Mouse (Mus musculus) forebrain, embryonic 14.5 days (tissue): ENCODE results near the gene Tomm70a. TPM values are rescaled to one million over a fixed set of nuclear protein-coding genes. Genes with fewer than 3 reads are reported as not detected.

Experiments
- ATAC-seq: fragments of 200-750 bp; cut with Nextera tagmentation; 2 replicates; pipeline ENCODE4 v1.8.0; 2017; ENCODE audit warnings: mild to moderate bottlenecking, moderate library complexity
- DNase-seq: peaks from one replicate; pipeline ENCODE4 v3.0.0-alpha.2; 2015; ENCODE audit warnings: low spot score
- H3K27ac ChIP-seq: fragments of 300-500 bp; sonication (generic); 2 replicates; pipeline ENCODE4 v1.5.1; 2014; ENCODE audit warnings: low read depth, mild to moderate bottlenecking, control low read depth, low read length, moderate library complexity
- H3K27me3 ChIP-seq: fragments of 300-500 bp; sonication (generic); replicated peaks from 2 replicates; pipeline ENCODE4 v1.6.1; 2014; ENCODE audit warnings: low read length, control low read depth, mixed read lengths; ENCODE audit not compliant: control insufficient read depth, insufficient read depth
- H3K36me3 ChIP-seq: fragments of 300-500 bp; sonication (generic); 2 replicates; pipeline ENCODE4 v1.6.1; 2014; ENCODE audit warnings: low read length, control low read depth; ENCODE audit not compliant: control insufficient read depth, insufficient read depth
- H3K4me1 ChIP-seq: fragments of 300-500 bp; sonication (generic); 2 replicates; pipeline ENCODE4 v1.6.1; 2014; ENCODE audit warnings: antibody characterized with exemption, low read length, control low read depth; ENCODE audit not compliant: control insufficient read depth, insufficient read depth
- H3K4me2 ChIP-seq: fragments of 300-500 bp; sonication (generic); 2 replicates; pipeline ENCODE4 v1.6.1; 2014; ENCODE audit warnings: mild to moderate bottlenecking, control low read depth, low read length
- H3K4me3 ChIP-seq: fragments of 300-500 bp; sonication (generic); 2 replicates; pipeline ENCODE4 v1.5.1; 2014; ENCODE audit warnings: low read depth, low read length, control low read depth
- H3K9ac ChIP-seq: fragments of 300-500 bp; sonication (generic); 2 replicates; pipeline ENCODE4 v1.6.1; 2014; ENCODE audit warnings: mild to moderate bottlenecking, low read length, control low read depth, moderate library complexity
- H3K9me3 ChIP-seq: fragments of 300-500 bp; sonication (generic); replicated peaks from 2 replicates; pipeline ENCODE4 v1.6.1; 2016; ENCODE audit warnings: low read length, control low read depth, mixed read lengths; ENCODE audit not compliant: control insufficient read depth
- WGBS: fragments of 180-500 bp; shearing (Covaris S2); extraction: QIAGEN DNeasy Blood & Tissue Kit; methylation state at CpG from one replicate; pipeline ENCODE4 v1.1.7; 2014; 5-methylcytosine and 5-hydroxymethylcytosine counted together
- polyA plus RNA-seq: library from polyadenylated mRNA; unstranded; fragments of >200 nt; fragmentation: Nextera tagmentation; extraction: Ambion mirVana; gene quantifications from 2 replicates; pipeline ENCODE4 v1.2.1, GENCODE M21; 2014

Tomm70a gene
- polyA plus RNA-seq, 1 experiment from 2014 or later = 58.3 TPM

DNA sequence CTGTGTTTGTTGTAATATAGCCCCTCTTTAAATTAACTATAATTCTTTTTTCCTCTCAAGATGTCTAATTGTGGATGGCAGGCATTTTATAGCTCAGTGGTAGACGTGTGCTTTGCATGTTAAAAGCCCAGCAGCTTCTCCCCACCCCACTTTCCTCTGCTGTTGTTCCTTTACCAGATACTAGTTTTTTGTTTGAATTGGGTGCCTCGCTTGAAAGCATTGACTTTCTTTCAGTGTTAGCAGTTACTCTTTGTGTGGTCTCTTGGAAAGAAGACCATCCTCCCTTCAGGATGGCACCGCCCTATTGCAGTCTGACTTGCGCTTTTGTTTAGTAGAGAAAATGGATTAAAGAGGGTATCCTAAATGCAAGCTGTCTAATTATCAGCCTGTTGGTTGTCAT, 10.0 kb downstream of the Tomm70a start:
- DNase-seq = no peak
- Histone ChIP-seq H3K4me2 (no peak overlapping the region), H3K27ac (no peak overlapping the region), H3K9ac (no peak overlapping the region), H3K27me3 (no peaks in the 10 kb centered on the region), H3K4me1 (peaks cover 3% of the 10 kb centered on the region; the same call in 1 of the 2 replicates), H3K9me3 (no peaks in the 10 kb centered on the region), H3K36me3 (peaks cover 21% of the 10 kb centered on the region), H3K4me3 (no peak overlapping the region)
- WGBS = 57% methylated on average over 4 of the region's 4 CpGs
- ATAC-seq = no peak

DNA sequence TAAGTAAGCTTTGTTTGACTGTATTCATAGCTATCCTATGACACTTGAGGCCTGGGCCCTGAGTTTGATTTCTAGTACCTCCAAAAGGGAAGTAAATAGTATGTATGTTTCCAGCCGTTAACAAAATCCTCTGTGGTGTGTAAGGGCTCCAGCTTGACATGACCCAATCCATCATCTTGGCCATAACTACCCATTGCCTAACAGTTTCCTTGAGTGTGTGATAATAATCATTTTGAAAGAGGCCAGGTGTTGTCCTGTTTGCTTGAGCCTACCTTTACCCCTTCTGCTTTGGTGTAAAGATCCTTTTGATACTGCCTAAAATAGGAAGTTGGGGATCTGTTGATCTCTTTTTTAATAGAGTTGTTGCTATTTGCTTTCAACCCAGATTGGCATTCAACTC, 10.8 kb downstream of the Tomm70a start:
- no peak overlapping the region for H3K4me2 ChIP-seq
- H3K4me1 ChIP-seq = peaks cover 3% of the 10 kb centered on the region; the same call in 1 of the 2 replicates
- DNase-seq (no peak), ATAC-seq (no peak)
- H3K27me3 ChIP-seq = no peaks in the 10 kb centered on the region
- peaks cover 29% of the 10 kb centered on the region for H3K36me3 ChIP-seq
- 83% methylated on average over 1 of the region's 1 CpGs for WGBS
- no peak overlapping the region for H3K27ac ChIP-seq
- no peak overlapping the region for H3K4me3 ChIP-seq
- H3K9me3 ChIP-seq = no peaks in the 10 kb centered on the region
- no peak overlapping the region for H3K9ac ChIP-seq

DNA sequence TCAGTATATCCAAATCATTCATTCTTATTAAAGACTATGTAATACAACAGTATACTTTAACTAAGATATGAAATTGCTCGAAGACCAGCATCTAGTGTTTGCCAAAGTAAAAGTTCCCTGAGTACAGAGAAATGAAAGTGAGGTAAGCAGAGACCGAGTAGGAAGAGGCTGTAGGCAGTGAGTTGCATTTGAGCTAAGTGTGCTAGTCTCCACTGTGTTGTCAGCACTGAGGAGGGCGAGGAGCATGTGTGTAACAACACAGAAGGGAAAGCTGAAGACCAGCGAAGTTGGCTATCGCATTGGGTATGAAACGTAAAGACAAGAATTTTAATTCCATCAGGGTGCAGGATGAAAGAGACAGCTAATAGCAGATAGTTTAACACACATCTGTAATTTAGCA, 12.1 kb downstream of the Tomm70a start:
- H3K27ac ChIP-seq = no peak overlapping the region
- H3K9ac ChIP-seq = no peak overlapping the region
- no peak overlapping the region for H3K4me2 ChIP-seq
- no peaks in the 10 kb centered on the region for H3K9me3 ChIP-seq
- no peak overlapping the region for H3K4me3 ChIP-seq
- DNase-seq (no peak), ATAC-seq (no peak)
- H3K4me1 ChIP-seq = peaks cover 3% of the 10 kb centered on the region; the same call in 1 of the 2 replicates
- no peaks in the 10 kb centered on the region for H3K27me3 ChIP-seq
- 96% methylated on average over 6 of the region's 6 CpGs for WGBS
- H3K36me3 ChIP-seq = peaks cover 35% of the 10 kb centered on the region

DNA sequence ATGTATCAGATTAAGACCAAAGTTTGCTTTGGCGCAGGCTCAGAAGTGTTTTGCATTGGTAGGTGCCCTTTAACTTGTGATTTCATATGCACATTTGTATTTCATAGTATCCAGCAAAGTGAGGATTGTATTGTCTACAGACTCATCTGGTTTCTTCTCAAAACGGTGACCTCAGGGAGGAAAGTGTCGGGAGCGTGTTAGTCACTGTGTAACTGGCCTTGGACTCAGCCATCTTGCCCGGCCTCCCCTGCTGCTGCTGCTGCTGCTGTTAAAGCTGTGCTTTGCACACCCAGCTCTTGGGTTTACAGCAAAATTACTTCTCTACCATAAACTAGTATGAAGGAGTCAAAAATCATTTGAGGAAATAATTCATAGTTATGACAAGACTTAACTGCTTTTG, 23.2 kb downstream of the Tomm70a start:
- no peak overlapping the region for H3K4me2 ChIP-seq
- H3K9ac ChIP-seq = no peak overlapping the region
- no peaks in the 10 kb centered on the region for H3K27me3 ChIP-seq
- ATAC-seq = no peak
- no peaks in the 10 kb centered on the region for H3K9me3 ChIP-seq
- no peak overlapping the region for H3K27ac ChIP-seq
- WGBS = 95% methylated on average over 5 of the region's 5 CpGs
- no peak for DNase-seq
- no peak overlapping the region for H3K4me3 ChIP-seq
- peaks cover 58% of the 10 kb centered on the region for H3K36me3 ChIP-seq
- no peaks in the 10 kb centered on the region for H3K4me1 ChIP-seq

DNA sequence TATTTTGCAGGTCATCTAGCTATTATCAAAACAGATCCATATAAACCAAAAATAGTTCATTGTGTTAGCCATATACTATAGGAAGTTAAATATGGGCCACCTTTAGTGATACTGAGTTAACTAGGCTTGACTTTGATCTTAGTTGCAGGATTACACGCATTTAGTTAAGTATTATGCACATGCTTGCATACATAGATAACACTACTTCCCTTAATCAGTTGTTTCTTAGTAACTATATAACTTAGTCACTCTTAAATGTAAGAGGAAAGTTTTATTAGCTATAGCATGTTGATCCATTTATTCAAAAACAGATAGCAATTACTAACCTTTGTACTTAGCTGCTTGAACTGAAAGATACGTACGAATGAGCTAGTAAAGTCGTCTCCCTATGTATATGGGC, 29.9 kb downstream of the Tomm70a start:
- peaks cover 72% of the 10 kb centered on the region for H3K36me3 ChIP-seq
- H3K4me2 ChIP-seq = no peak overlapping the region
- H3K9me3 ChIP-seq = no peaks in the 10 kb centered on the region
- H3K9ac ChIP-seq = no peak overlapping the region
- no peak overlapping the region for H3K27ac ChIP-seq
- WGBS = 94% methylated on average over 4 of the region's 4 CpGs
- ATAC-seq (no peak), DNase-seq (no peak)
- no peak overlapping the region for H3K4me3 ChIP-seq
- no peaks in the 10 kb centered on the region for H3K4me1 ChIP-seq
- no peaks in the 10 kb centered on the region for H3K27me3 ChIP-seq

DNA sequence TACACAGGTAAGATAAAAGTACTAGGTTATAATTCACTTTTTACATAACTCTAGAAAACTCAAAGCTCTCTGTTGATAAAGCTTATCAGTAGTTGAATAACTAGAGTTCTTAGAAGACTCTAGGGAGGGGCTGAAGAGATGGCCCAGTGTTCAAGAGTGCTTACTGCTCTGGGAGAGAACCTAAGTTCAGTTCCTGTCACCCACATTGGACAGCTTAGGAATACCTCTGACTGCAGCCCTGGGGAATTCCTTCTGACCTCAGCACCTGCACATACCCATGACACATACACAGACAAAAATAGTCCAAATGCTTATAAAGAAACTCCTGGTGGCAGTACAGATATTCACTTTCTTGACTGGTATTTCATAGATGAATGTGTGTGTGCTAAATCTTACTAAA, 34.4 kb downstream of the Tomm70a start:
- no peak overlapping the region for H3K27ac ChIP-seq
- no peaks in the 10 kb centered on the region for H3K9me3 ChIP-seq
- no peaks in the 10 kb centered on the region for H3K27me3 ChIP-seq
- no peak overlapping the region for H3K4me2 ChIP-seq
- DNase-seq (no peak), ATAC-seq (no peak)
- no peaks in the 10 kb centered on the region for H3K4me1 ChIP-seq
- H3K4me3 ChIP-seq = no peak overlapping the region
- no peak overlapping the region for H3K9ac ChIP-seq
- H3K36me3 ChIP-seq = peaks cover 81% of the 10 kb centered on the region

DNA sequence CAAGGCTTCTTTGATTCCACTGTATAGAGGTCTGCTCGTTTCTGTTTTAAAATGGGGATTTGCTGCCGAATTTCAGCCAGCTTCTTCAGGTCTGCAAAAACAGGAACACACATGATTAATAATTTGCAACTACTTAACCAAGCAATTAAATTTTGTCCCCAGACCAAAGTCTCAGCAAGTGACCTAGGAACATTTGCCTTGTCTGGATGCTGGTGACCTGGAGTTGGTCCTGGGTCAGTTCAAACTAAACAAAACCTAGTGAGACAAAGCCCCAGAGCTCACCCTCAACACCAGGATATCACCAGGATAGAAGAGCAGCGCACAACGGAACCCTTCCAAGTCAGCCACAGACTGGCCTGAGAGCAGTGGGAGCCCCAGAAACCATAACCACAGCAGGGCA, 35.6 kb downstream of the Tomm70a start:
- H3K27me3 ChIP-seq = no peaks in the 10 kb centered on the region
- no peak overlapping the region for H3K4me3 ChIP-seq
- H3K27ac ChIP-seq = no peak overlapping the region
- H3K4me2 ChIP-seq = no peak overlapping the region
- whole genome bisulfite sequencing = 90% methylated on average over 4 of the region's 4 CpGs
- ATAC-seq = no peak
- peaks cover 80% of the 10 kb centered on the region for H3K36me3 ChIP-seq
- DNase-seq = no peak
- no peaks in the 10 kb centered on the region for H3K9me3 ChIP-seq
- H3K9ac ChIP-seq = no peak overlapping the region
- H3K4me1 ChIP-seq = no peaks in the 10 kb centered on the region

DNA sequence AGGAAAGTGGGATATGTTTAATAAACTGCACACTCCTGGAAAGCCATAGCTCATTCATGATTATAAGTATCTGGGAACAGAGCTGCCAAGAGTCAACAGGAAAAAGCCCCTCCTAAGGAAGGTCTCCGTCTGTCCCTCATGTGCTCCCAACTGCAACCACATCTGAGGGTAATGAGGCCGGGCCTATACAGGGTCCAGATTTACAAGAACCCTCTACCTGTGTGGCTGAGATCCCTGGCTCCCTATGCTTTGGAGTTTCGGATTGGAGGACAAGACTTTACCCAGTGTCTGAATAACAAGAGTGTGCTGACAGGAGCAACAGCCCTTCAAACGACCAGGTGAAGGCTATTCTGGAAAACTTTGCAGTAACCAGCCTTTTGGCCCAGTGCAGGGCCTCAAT, 36.2 kb downstream of the Tomm70a start:
- no peak overlapping the region for H3K4me2 ChIP-seq
- H3K27me3 ChIP-seq = no peaks in the 10 kb centered on the region
- DNase-seq (no peak), ATAC-seq (no peak; the same call in 1 of the 2 replicates)
- H3K9me3 ChIP-seq = no peaks in the 10 kb centered on the region
- H3K4me1 ChIP-seq = no peaks in the 10 kb centered on the region
- no peak overlapping the region for H3K27ac ChIP-seq
- H3K4me3 ChIP-seq = no peak overlapping the region
- peaks cover 74% of the 10 kb centered on the region for H3K36me3 ChIP-seq
- 89% methylated on average over 4 of the region's 4 CpGs for WGBS
- no peak overlapping the region for H3K9ac ChIP-seq

DNA sequence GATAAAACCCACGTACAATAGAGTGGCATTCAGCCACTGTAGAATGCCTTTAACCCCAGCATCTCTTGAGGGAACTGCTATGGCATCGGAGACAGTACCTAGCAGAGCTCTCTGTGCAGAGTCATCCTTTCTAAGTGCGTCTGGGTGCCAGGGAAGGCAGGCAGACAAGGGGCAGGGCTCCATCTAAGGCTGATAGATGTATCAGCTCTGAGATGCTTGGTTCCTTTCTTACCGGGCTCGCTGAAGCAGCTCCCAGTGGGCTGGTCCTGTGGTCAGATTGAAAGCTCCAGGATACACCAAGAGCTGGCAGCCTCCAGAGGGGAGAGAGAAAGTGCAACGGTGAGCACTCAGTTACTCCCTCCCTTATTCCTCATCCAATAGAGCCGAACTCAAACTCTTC, 38.3 kb downstream of the Tomm70a start:
- Histone ChIP-seq H3K9me3 (no peaks in the 10 kb centered on the region), H3K36me3 (peaks cover 65% of the 10 kb centered on the region), H3K4me2 (no peak overlapping the region), H3K9ac (no peak overlapping the region), H3K4me3 (no peak overlapping the region), H3K27me3 (no peaks in the 10 kb centered on the region), H3K4me1 (no peaks in the 10 kb centered on the region), H3K27ac (no peak overlapping the region)
- DNase-seq (no peak), ATAC-seq (no peak)
- WGBS = 74% methylated on average over 7 of the region's 7 CpGs
